Mouse (Mus musculus) ES-E14 (cell line): ENCODE results near the gene Piwil4. TPM values are rescaled to one million over a fixed set of nuclear protein-coding genes. Genes with fewer than 3 reads are reported as not detected.

ENCODE experiments used
- DNase-seq: peaks from one replicate; pipeline ENCODE4 v3.0.0-alpha.2; 2013; ENCODE audit warnings: low read depth, low spot score
- H3K27ac ChIP-seq: 2 replicates; pipeline ENCODE4 v1.5.1; 2012; ENCODE audit warnings: low read depth, mild to moderate bottlenecking, low read length, moderate library complexity, mixed read lengths; ENCODE audit not compliant: poor library complexity, insufficient read depth, severe bottlenecking
- H3K36me3 ChIP-seq: 2 replicates; pipeline ENCODE4 v1.6.1; 2012; ENCODE audit warnings: mild to moderate bottlenecking, low read length, moderate library complexity, mixed read lengths; ENCODE audit not compliant: control insufficient read depth, poor library complexity, insufficient read depth, severe bottlenecking
- H3K4me1 ChIP-seq, 2 experiments: fragments of 150-350 bp in 1 of 2; sonication (generic) in 1 of 2; 2 replicates each; pipeline ENCODE4 v1.6.1; 2012; ENCODE audit warnings: low read length in 2 of 2, mild to moderate bottlenecking in 1 of 2, mixed read lengths in 1 of 2; ENCODE audit not compliant: control insufficient read depth in 2 of 2, insufficient read depth in 2 of 2, poor library complexity in 1 of 2
- H3K4me3 ChIP-seq, 2 experiments: fragments of 150-350 bp in 1 of 2; sonication (generic) in 1 of 2; 2 replicates each; pipeline ENCODE4 v1.5.1; 2012; ENCODE audit warnings: low read length in 2 of 2, low read depth in 1 of 2, mild to moderate bottlenecking in 1 of 2, mixed read lengths in 1 of 2; ENCODE audit not compliant: insufficient read depth in 1 of 2, poor library complexity in 1 of 2, severe bottlenecking in 1 of 2
- H3K9ac ChIP-seq: 2 replicates; pipeline ENCODE4 v1.6.1; 2012; ENCODE audit warnings: low read depth, mild to moderate bottlenecking, low read length, mixed read lengths; ENCODE audit not compliant: poor library complexity, insufficient read depth, severe bottlenecking
- H3K9me3 ChIP-seq: fragments of 150-350 bp; sonication (generic); 2 replicates; pipeline ENCODE4 v1.6.1; 2012; ENCODE audit warnings: low read depth, mild to moderate bottlenecking, low read length; ENCODE audit not compliant: control insufficient read depth, insufficient read depth
- CHD2 ChIP-seq: IDR thresholded peaks from 2 replicates; pipeline ENCODE4 v1.6.1; 2014; ENCODE audit warnings: mild to moderate bottlenecking, low read depth, low read length, inconsistent platforms
- HCFC1 ChIP-seq: IDR thresholded peaks from 2 replicates; pipeline ENCODE4 v1.6.1; 2012; ENCODE audit warnings: low read length, inconsistent platforms, borderline replicate concordance; ENCODE audit not compliant: insufficient read depth
- MAFK ChIP-seq: IDR thresholded peaks from 2 replicates; pipeline ENCODE4 v1.6.1; 2014; ENCODE audit warnings: mild to moderate bottlenecking, low read depth, low read length, inconsistent platforms; ENCODE audit not compliant: insufficient read depth
- ZC3H11A ChIP-seq: IDR thresholded peaks from 2 replicates; pipeline ENCODE4 v1.6.1; 2012; ENCODE audit warnings: low read depth, mild to moderate bottlenecking, inconsistent platforms, low read length, borderline replicate concordance
- ZNF384 ChIP-seq: IDR thresholded peaks from 2 replicates; pipeline ENCODE4 v1.6.1; 2012; ENCODE audit warnings: low read depth, low read length, inconsistent platforms
- in situ Hi-C, 2 experiments: fragments of 600-800 bp; cut with MboI; formaldehyde crosslinking; loops; one replicate each; pipeline ENCODE4 v1.15.1; 2025; ENCODE audit warnings: low sequenced_read_pairs in 2 of 2, inconsistent platforms in 1 of 2; ENCODE audit not compliant: unreplicated experiment in 2 of 2
- total RNA-seq: library from RNA; depleted of rRNA; stranded (reverse); fragments of 300-350 nt; gene quantifications from 2 replicates; pipeline ENCODE4 v1.2.3, GENCODE M21; 2012

The Piwil4 gene
- total RNA-seq, 1 experiment, result 2.7 TPM

- in situ Hi-C loops, result no loop called here
- no peak for DNase-seq
- no peaks in the 10 kb centered on the region for H3K4me1 ChIP-seq
- no peaks in the 10 kb centered on the region for H3K36me3 ChIP-seq
- TF ChIP-seq CHD2 (no peak), HCFC1 (no peak), ZNF384 (no peak), ZC3H11A (no peak), MAFK (no peak)
- no peak overlapping the region for H3K4me3 ChIP-seq
- H3K9ac ChIP-seq, result no peak overlapping the region
- no peak overlapping the region for H3K27ac ChIP-seq
- no peaks in the 10 kb centered on the region for H3K9me3 ChIP-seq
Observed at GRCm38 (mm10) chr9:14759261-14759660, 18.7 kb upstream of the Piwil4 start.

GRCm38 (mm10) chr9:14758590-14758989 is 18.1 kb upstream of the Piwil4 start:
- H3K27ac ChIP-seq, result no peak overlapping the region
- TF ChIP-seq CHD2, result no peak
- TF ChIP-seq ZNF384, result no peak
- TF ChIP-seq HCFC1, result no peak
- TF ChIP-seq ZC3H11A, result no peak
- no peak for TF ChIP-seq MAFK
- no peak overlapping the region for H3K4me3 ChIP-seq
- no peaks in the 10 kb centered on the region for H3K4me1 ChIP-seq
- in situ Hi-C loops, result no loop called here
- DNase-seq, result no peak
- no peaks in the 10 kb centered on the region for H3K9me3 ChIP-seq
- no peak overlapping the region for H3K9ac ChIP-seq
- H3K36me3 ChIP-seq, result no peaks in the 10 kb centered on the region

DNA sequence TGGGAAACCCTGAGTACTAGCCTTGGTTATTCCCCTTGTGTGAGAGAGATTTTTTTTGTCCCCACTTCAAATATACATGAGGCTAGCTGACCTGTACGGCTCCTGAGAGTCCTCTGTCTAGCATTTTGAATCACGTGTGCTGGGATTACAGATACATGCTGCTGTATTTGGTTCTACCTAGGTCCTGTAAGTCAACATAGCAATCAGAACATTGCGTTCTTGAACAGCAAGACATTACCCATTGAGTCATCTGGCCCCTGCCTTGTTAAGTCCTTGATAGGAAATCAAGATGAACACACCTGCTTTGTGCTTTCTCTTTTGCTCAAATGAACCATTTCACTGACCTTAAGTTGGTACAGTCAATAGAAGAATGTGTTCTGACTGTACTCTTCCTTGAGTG is 13.9 kb upstream of the Piwil4 start:
- peaks cover 0 to 7% of the 10 kb centered on the region in 2 experiments; a peak in 1 of 4 replicates for H3K4me1 ChIP-seq
- in situ Hi-C loops, result no loop called here

DNA sequence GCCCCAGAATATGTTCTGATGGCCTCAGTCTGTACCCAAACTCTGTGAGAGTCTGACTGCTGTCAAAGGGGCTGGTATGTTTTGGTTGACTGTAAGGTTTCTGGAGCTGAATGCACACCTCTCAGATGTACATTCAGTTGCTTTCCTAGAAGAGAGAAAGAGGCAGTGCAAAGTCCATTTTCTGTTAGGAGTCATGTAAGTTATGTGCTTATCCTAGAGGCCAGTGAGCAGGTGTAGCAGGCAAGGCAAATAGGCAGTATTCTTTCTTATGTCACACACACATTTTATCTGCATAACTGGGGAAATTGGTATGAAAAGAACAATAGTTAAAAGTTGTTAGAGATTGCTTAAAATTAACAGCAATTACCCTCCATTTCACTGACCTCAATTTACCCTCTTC is 13.4 kb upstream of the Piwil4 start:
- DNase-seq, result no peak
- Histone ChIP-seq H3K36me3 (no peaks in the 10 kb centered on the region), H3K9ac (no peak overlapping the region), H3K9me3 (no peaks in the 10 kb centered on the region), H3K27ac (no peak overlapping the region), H3K4me3 (no peak overlapping the region), H3K4me1 (peaks cover 0 to 7% of the 10 kb centered on the region in 2 experiments; a peak in 1 of 4 replicates)
- in situ Hi-C loops, result no loop called here
- TF ChIP-seq ZNF384 (no peak), ZC3H11A (no peak), HCFC1 (no peak), CHD2 (no peak), MAFK (no peak)

More for the DNA sequence above, 13.9 kb upstream of the Piwil4 start:
- no peak for DNase-seq
- no peak overlapping the region for H3K27ac ChIP-seq
- no peak overlapping the region for H3K4me3 ChIP-seq
- H3K9ac ChIP-seq, result no peak overlapping the region
- H3K36me3 ChIP-seq, result no peaks in the 10 kb centered on the region
- H3K9me3 ChIP-seq, result no peaks in the 10 kb centered on the region
- TF ChIP-seq HCFC1 (no peak), MAFK (no peak), ZC3H11A (no peak), CHD2 (no peak), ZNF384 (no peak)
